Mouse (Mus musculus): Measurements from ENCODE around the gene Igf2bp1. TPM values are rescaled to one million over a fixed set of nuclear protein-coding genes. Genes with fewer than 3 reads are reported as not detected.

Igf2bp1 gene
- total RNA-seq (2012; rRNA removed) (under 0.01 TPM in 1 of 2 replicates, not detected in the other), total RNA-seq (2014; rRNA removed) (not detected in 2 replicates), polyA plus RNA-seq (2012; ENCODE audit: insufficient read length, low read depth) (not detected in 2 replicates)

DNA sequence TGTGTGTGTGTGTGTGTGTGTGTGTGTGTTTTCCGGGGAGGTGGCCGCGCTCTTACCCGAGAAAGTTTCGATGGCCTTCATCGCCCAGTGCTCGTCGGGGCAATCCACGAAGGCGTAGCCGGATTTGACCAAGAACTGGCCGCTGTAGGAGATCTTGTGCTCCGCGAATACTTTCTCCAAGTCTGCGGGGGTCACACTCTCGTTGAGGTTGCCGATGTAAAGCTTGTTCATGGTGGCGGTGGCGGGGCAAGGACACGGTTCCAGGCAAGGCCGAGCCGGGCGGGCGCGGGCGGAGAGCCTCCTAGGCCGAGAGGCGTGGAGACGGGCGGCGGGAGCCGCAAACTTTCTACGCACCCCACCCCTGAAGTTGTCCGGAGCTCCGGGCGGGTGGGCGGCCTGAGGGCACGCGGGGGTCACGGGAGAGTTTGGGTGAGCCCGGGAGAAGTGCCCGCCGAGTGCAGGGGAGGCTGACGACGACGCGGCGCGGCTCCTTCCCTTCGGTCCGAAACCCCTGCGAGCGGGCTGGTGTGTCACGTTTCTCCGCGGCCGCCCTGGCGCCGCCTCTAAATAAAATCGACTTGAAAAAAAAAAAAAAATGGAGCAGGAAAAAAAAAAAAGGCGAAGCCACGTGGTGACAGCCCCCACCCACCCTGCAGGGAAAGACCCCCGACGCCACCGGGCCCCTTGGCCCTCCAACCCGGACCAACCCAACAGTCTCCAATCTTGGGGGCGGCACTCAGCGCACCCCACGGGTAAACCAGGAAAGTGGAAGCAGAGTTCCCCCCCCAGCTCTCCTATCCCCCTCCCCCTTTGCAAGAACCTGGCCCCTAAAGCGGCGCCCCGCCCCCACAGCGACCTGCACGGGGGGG lies at the start of gene Igf2bp1:
Gene Igf2bp1, minus strand, starts transcription at position 538 of the 869 bp plus-strand sequence.
- peak within 1 kb of the TSS in 1 of 3 experiments; percentile 5 for H3K4me3 ChIP-seq (replicated peaks in 1 of 3; ENCODE audit: low read depth in 2 of 3, low read length in 2 of 3, poor library complexity in 1 of 3)
- DNase-seq (ENCODE audit: extremely low read depth) = no peak
- dilution Hi-C loops (cut with MboI; ENCODE audit: extremely low pct_ligation_motif_present, extremely low pct_unique_long_range_greater_than_20kb, low sequenced_read_pairs) = no loop called here
- no peaks in the 10 kb centered on the region for H3K79me2 ChIP-seq (replicated peaks; ENCODE audit: control insufficient read depth, extremely low read depth, insufficient read depth, poor library complexity, severe bottlenecking)
- in situ Hi-C loops (cut with MboI; ENCODE audit: low pct_ligation_motif_present, low pct_unique_long_range_greater_than_20kb, low sequenced_read_pairs) = no loop called here
- H3K9me3 ChIP-seq (replicated peaks; ENCODE audit: low read length) = peaks cover 33% of the 10 kb centered on the region
- no peaks in the 10 kb centered on the region for H3K4me1 ChIP-seq (ENCODE audit: control insufficient read depth in 1 of 2, insufficient read depth in 2 of 2)
- no peak within 1 kb of the TSS for H3K4me2 ChIP-seq (ENCODE audit: insufficient read depth, low read depth, poor library complexity, severe bottlenecking)
- no peak within 1 kb of the TSS for H3K27ac ChIP-seq (ENCODE audit: insufficient read depth, low read depth)
- no peaks in the 10 kb centered on the region for H3K36me3 ChIP-seq (replicated peaks in 1 of 2; ENCODE audit: control insufficient read depth in 1 of 2, insufficient read depth in 1 of 2, low read length in 1 of 2)
- H3K27me3 ChIP-seq (replicated peaks) = peaks cover 43% of the 10 kb centered on the region
- H3K9ac ChIP-seq (ENCODE audit: insufficient read depth, low read depth) = no peak within 1 kb of the TSS
- no peak for TF ChIP-seq ETS1 (conservative IDR thresholded peaks at IDR 0.05; ENCODE audit: low read depth, low read length)

GRCm38 (mm10) chr11:96050854-96051253 lies 45.1 kb upstream of the Igf2bp1 start:
- Histone ChIP-seq H3K9ac (ENCODE audit: insufficient read depth, low read depth) (no peak overlapping the region), H3K27ac (ENCODE audit: insufficient read depth, low read depth) (0 out of 2 replicates have a peak overlapping the region, but pooled peaks have one; percentile 6), H3K4me3 (replicated peaks in 1 of 3; ENCODE audit: low read depth in 2 of 3, low read length in 2 of 3, poor library complexity in 1 of 3) (no peak overlapping the region), H3K4me1 (ENCODE audit: control insufficient read depth in 1 of 2, insufficient read depth in 2 of 2) (peaks cover 6 to 58% of the 10 kb centered on the region in 2 experiments; a peak in 3 of 4 replicates), H3K9me3 (replicated peaks; ENCODE audit: low read length) (no peaks in the 10 kb centered on the region), H3K36me3 (replicated peaks in 1 of 2; ENCODE audit: control insufficient read depth in 1 of 2, insufficient read depth in 1 of 2, low read length in 1 of 2) (peaks cover 70 to 91% of the 10 kb centered on the region in 2 experiments), H3K79me2 (replicated peaks; ENCODE audit: control insufficient read depth, extremely low read depth, insufficient read depth, poor library complexity, severe bottlenecking) (peaks cover 30% of the 10 kb centered on the region), H3K4me2 (ENCODE audit: insufficient read depth, low read depth, poor library complexity, severe bottlenecking) (no peak overlapping the region), H3K27me3 (replicated peaks) (no peaks in the 10 kb centered on the region)
- TF ChIP-seq MAFK (IDR thresholded peaks at IDR 0.05; ENCODE audit: insufficient replicate concordance, low read length) = peak; percentile 65; the same call in 1 of the 2 replicates
- no peak for TF ChIP-seq SIN3A (IDR thresholded peaks at IDR 0.05; ENCODE audit: low read length)
- no peak for DNase-seq (ENCODE audit: extremely low read depth)
- in situ Hi-C loops (cut with MboI; ENCODE audit: low pct_ligation_motif_present, low pct_unique_long_range_greater_than_20kb, low sequenced_read_pairs) = no loop called here
- dilution Hi-C loops (cut with MboI; ENCODE audit: extremely low pct_ligation_motif_present, extremely low pct_unique_long_range_greater_than_20kb, low sequenced_read_pairs) = no loop called here

DNA sequence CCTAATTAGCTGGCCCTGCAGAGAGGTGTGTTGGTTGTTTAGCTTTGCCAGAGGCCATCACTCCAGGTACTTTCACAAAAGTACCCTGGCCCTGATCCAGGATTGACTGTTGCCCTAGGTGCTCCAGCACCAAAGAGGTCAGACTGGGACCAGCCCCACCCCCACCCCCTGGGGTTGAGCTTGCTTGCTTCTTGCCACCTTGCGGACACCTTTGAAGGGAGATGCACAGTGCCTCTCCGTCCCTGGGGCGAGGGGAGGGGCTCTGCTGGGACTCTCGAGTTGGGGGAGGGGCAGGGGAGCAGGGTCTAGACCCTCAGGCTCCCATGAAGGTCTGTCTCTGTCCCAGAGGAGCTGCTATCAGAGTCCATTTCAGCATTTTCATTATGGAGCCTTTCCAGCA lies 44.2 kb upstream of the Igf2bp1 start:
- dilution Hi-C loops (cut with MboI; ENCODE audit: extremely low pct_ligation_motif_present, extremely low pct_unique_long_range_greater_than_20kb, low sequenced_read_pairs) = no loop called here
- H3K4me2 ChIP-seq (ENCODE audit: insufficient read depth, low read depth, poor library complexity, severe bottlenecking) = no peak overlapping the region
- no peak for TF ChIP-seq E2F4 (IDR thresholded peaks at IDR 0.05; ENCODE audit: insufficient replicate concordance, low read depth, low read length)
- 0 out of 2 replicates have a peak, but pooled peaks have one; percentile 14 for TF ChIP-seq CHD2 (IDR thresholded peaks at IDR 0.05; ENCODE audit: low read length)

More for the DNA sequence above, 44.2 kb upstream of the Igf2bp1 start:
- Histone ChIP-seq H3K79me2 (replicated peaks; ENCODE audit: control insufficient read depth, extremely low read depth, insufficient read depth, poor library complexity, severe bottlenecking) (peaks cover 22% of the 10 kb centered on the region), H3K4me1 (ENCODE audit: control insufficient read depth in 1 of 2, insufficient read depth in 2 of 2) (peaks cover 11 to 67% of the 10 kb centered on the region in 2 experiments), H3K27me3 (replicated peaks) (no peaks in the 10 kb centered on the region), H3K4me3 (replicated peaks in 1 of 3; ENCODE audit: low read depth in 2 of 3, low read length in 2 of 3, poor library complexity in 1 of 3) (no peak overlapping the region), H3K9ac (ENCODE audit: insufficient read depth, low read depth) (no peak overlapping the region), H3K36me3 (replicated peaks in 1 of 2; ENCODE audit: control insufficient read depth in 1 of 2, insufficient read depth in 1 of 2, low read length in 1 of 2) (peaks cover 72 to 90% of the 10 kb centered on the region in 2 experiments), H3K9me3 (replicated peaks; ENCODE audit: low read length) (no peaks in the 10 kb centered on the region), H3K27ac (ENCODE audit: insufficient read depth, low read depth) (0 out of 2 replicates have a peak overlapping the region, but pooled peaks have one; percentile 2)
- in situ Hi-C loops (cut with MboI; ENCODE audit: low pct_ligation_motif_present, low pct_unique_long_range_greater_than_20kb, low sequenced_read_pairs) = no loop called here
- DNase-seq (ENCODE audit: extremely low read depth) = no peak
